Mouse (Mus musculus) small intestine, adult 2 months (tissue): ENCODE data around the gene Slc6a13.

ENCODE experiments used
- CTCF ChIP-seq: fragments of 200-500 bp; IDR thresholded peaks from 2 replicates; pipeline ENCODE4 v1.5.1; 2012; ENCODE audit warnings: low read depth, mild to moderate bottlenecking, control low read depth, inconsistent platforms, low read length, moderate library complexity, mixed read lengths; ENCODE audit not compliant: insufficient replicate concordance, insufficient read length; ENCODE audit errors: extremely low read depth
- POLR2A ChIP-seq: fragments of 200-500 bp; IDR thresholded peaks from 2 replicates; pipeline ENCODE4 v1.6.1; 2012; ENCODE audit warnings: low read depth, mild to moderate bottlenecking, control low read depth, inconsistent platforms, low read length, moderate library complexity

DNA sequence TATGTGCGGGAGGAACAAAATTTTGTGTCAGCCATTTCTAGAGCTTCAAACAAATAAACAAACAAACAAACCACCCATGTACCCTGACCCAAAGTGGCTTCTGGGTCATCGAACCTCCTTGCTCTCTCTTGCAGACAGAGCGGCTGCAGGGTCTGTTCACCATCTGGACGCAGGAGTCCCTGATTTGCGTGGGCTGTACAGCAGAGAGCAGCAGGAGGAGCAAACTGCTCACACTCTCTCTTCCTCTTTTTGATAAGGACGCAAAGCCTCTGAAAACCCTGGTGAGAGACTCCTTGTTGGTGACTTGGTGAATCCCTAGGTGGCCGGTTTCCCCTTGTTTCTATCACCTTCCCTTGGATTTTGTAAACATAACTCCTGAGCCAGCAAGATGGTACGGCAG lies 38.8 kb upstream of the Slc6a13 start:
- TF ChIP-seq CTCF (no peak), POLR2A (no peak)
